Mouse (Mus musculus) left cerebral cortex, postnatal 10 days (tissue): ENCODE results near the gene Panx3. TPM values are rescaled to one million over a fixed set of nuclear protein-coding genes. Genes with fewer than 3 reads are reported as not detected.
A peak's percentile ranks its signal among the peaks of the same experiment; 100 is the strongest.

Experiments
- DNase-seq, 2 experiments: peaks; one replicate each; pipeline ENCODE4 v3.0.0; 2021 to 2022; ENCODE audit warnings: low spot score in 2 of 2, mixed read lengths in 1 of 2; ENCODE audit errors: extremely low spot score in 1 of 2
- intact Hi-C: fragments of 180-260 bp; cut with DNase I; formaldehyde crosslinking; loops from one replicate; pipeline ENCODE4 v1.15.1; 2025
- total RNA-seq, 2 experiments: library from RNA; stranded (reverse); gene quantifications; 2 replicates each; pipeline ENCODE4 v1.2.3; 2021

Gene Panx3
- total RNA-seq, 2 experiments from 2014 or later: not detected

GRCm38 (mm10) chr9:37636800-37637542 is 32.1 kb downstream of the Panx3 start:
- intact Hi-C loops: no loop called here
- no peak for DNase-seq

- intact Hi-C loops: no loop called here
- DNase-seq: peak in 1 of 2 experiments; percentile 68
Measured at GRCm38 (mm10) chr9:37636335-37636734, 32.7 kb downstream of the Panx3 start.

- intact Hi-C loops: no loop called here
Measured at GRCm38 (mm10) chr9:37634269-37634668, 34.8 kb downstream of the Panx3 start.

GRCm38 (mm10) chr9:37632305-37632704 is 36.7 kb downstream of the Panx3 start:
- DNase-seq: no peak
- intact Hi-C loops: no loop called here

More at GRCm38 (mm10) chr9:37634269-37634668, 34.8 kb downstream of the Panx3 start:
- DNase-seq: no peak

- no peak for DNase-seq
- intact Hi-C loops: loop anchor here (10.0 kb wide), 1 partner anchor 305 kb away; no protein-coding TSS in a partner anchor
Measured at GRCm38 (mm10) chr9:37629941-37630340, 39.1 kb downstream of the Panx3 start.

- intact Hi-C loops: loop anchor here (10.0 kb wide), 1 partner anchor 306 kb away; no protein-coding TSS in a partner anchor
- DNase-seq: no peak
Measured at GRCm38 (mm10) chr9:37628581-37628980, 40.5 kb downstream of the Panx3 start.

GRCm38 (mm10) chr9:37627263-37627662 is 41.8 kb downstream of the Panx3 start:
- intact Hi-C loops: loop anchor here (10.0 kb wide), 1 partner anchor 308 kb away; no protein-coding TSS in a partner anchor
- DNase-seq: no peak

GRCm38 (mm10) chr9:37626103-37626567 is 42.9 kb downstream of the Panx3 start:
- peak in 1 of 2 experiments; percentile 70 for DNase-seq
- intact Hi-C loops: loop anchor here (10.0 kb wide), 1 partner anchor 309 kb away; no protein-coding TSS in a partner anchor

GRCm38 (mm10) chr9:37625641-37626040 is 43.4 kb downstream of the Panx3 start:
- peak; percentile 74 to 85 for DNase-seq
- intact Hi-C loops: loop anchor here (10.0 kb wide), 1 partner anchor 309 kb away; no protein-coding TSS in a partner anchor

- intact Hi-C loops: loop anchor here (10.0 kb wide), 1 partner anchor 310 kb away; no protein-coding TSS in a partner anchor
- no peak for DNase-seq
Measured at GRCm38 (mm10) chr9:37625129-37625528, 43.9 kb downstream of the Panx3 start.

- no peak for DNase-seq
- intact Hi-C loops: loop anchor here (10.0 kb wide), 1 partner anchor 310 kb away; no protein-coding TSS in a partner anchor
Measured at GRCm38 (mm10) chr9:37624502-37624901, 44.5 kb downstream of the Panx3 start.

GRCm38 (mm10) chr9:37623981-37624380 is 45.1 kb downstream of the Panx3 start:
- intact Hi-C loops: loop anchor here (10.0 kb wide), 1 partner anchor 311 kb away; no protein-coding TSS in a partner anchor

GRCm38 (mm10) chr9:37621290-37621689 is 47.7 kb downstream of the Panx3 start:
- no peak for DNase-seq
- intact Hi-C loops: loop anchor here (10.0 kb wide), 1 partner anchor 314 kb away; no protein-coding TSS in a partner anchor

More at GRCm38 (mm10) chr9:37623981-37624380, 45.1 kb downstream of the Panx3 start:
- no peak for DNase-seq

- intact Hi-C loops: loop anchor here (2.0 to 10.0 kb wide), 2 partner anchors 160 to 182 kb away; partner anchors contain the start of gene Robo3
- DNase-seq: no peak
Measured at GRCm38 (mm10) chr9:37616770-37617169, 52.3 kb downstream of the Panx3 start.

- intact Hi-C loops: loop anchor here (10.0 kb wide), 1 partner anchor 180 kb away; the partner anchor contains the start of gene Robo3
- no peak for DNase-seq
Measured at GRCm38 (mm10) chr9:37615220-37615619, 53.8 kb downstream of the Panx3 start.

- intact Hi-C loops: loop anchor here (5.0 to 10.0 kb wide), 2 partner anchors 47 to 180 kb away; partner anchors contain the start of gene Robo3
- DNase-seq: no peak
Measured at GRCm38 (mm10) chr9:37614316-37614715, 54.7 kb downstream of the Panx3 start.

GRCm38 (mm10) chr9:37613911-37614280 is 55.1 kb downstream of the Panx3 start:
- intact Hi-C loops: loop anchor here (2.0 to 10.0 kb wide), 3 partner anchors 47 to 179 kb away; partner anchors contain the start of gene Robo3
- DNase-seq: no peak

GRCm38 (mm10) chr9:37613182-37613910 is 55.7 kb downstream of the Panx3 start, which contains the start of gene Spa17:
TSS of gene Spa17 (minus strand) at chr9:37613722.
- intact Hi-C loops: loop anchor here (2.0 to 10.0 kb wide), 3 partner anchors 46 to 179 kb away; partner anchors contain the start of gene Robo3

More at GRCm38 (mm10) chr9:37613182-37613910, 55.7 kb downstream of the Panx3 start, which contains the start of gene Spa17:
- peak; percentile 82 to 92 for DNase-seq
